Mouse (Mus musculus) layer of hippocampus, postnatal 36 days (tissue): ENCODE data around the gene 2310061N02Rik. TPM values are rescaled to one million over a fixed set of nuclear protein-coding genes. Genes with fewer than 3 reads are reported as not detected.
"Not testable (repeated sequence)": the region's sequence is repeated elsewhere in the genome, so short reads cannot be mapped to it uniquely, and the experiment has no call there.

Experiments
- DNase-seq, 2 experiments: peaks; one replicate each; pipeline ENCODE4 v3.0.0; 2022
- total RNA-seq, 2 experiments: library from RNA; stranded (reverse); gene quantifications; 2 replicates each; pipeline ENCODE4 v1.2.3; 2021

Gene 2310061N02Rik
- not detected for total RNA-seq

GRCm38 (mm10) chr16:88707496-88708012, at the start of gene 2310061N02Rik:
2310061N02Rik (minus strand) TSS chr16:88707962.
- DNase-seq: no peak

GRCm38 (mm10) chr16:88751535-88751934, 43.8 kb upstream of the 2310061N02Rik start, which contains the start of gene Krtap13:
Krtap13 (minus strand) TSS chr16:88751635.
- not testable (repeated sequence) for DNase-seq

- DNase-seq: peak; percentile 5 to 7
Measured at GRCm38 (mm10) chr16:88747943-88748342, 40.2 kb upstream of the 2310061N02Rik start.

- no peak for DNase-seq
Measured at GRCm38 (mm10) chr16:88744750-88745340, 37.1 kb upstream of the 2310061N02Rik start.

DNA sequence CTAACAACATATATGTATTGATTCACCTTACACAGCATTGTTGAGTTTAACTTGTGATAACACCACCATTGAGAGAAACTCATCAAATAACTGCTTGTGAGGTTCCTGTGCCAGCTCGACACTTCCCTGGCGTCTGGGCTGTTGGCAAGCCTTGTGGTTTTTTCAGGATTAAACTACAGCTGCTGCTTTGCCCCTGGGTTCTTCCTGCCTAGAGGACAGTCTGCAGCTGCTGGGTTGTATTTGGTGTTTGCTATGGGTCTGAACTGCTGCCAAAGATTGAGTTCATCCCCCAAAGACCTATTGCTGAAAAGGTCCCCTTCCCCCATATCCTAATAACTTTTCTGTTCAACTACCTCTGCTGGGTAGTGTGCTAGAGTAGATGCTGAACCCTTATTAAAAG, 27.6 kb upstream of the 2310061N02Rik start:
- DNase-seq: no peak

DNA sequence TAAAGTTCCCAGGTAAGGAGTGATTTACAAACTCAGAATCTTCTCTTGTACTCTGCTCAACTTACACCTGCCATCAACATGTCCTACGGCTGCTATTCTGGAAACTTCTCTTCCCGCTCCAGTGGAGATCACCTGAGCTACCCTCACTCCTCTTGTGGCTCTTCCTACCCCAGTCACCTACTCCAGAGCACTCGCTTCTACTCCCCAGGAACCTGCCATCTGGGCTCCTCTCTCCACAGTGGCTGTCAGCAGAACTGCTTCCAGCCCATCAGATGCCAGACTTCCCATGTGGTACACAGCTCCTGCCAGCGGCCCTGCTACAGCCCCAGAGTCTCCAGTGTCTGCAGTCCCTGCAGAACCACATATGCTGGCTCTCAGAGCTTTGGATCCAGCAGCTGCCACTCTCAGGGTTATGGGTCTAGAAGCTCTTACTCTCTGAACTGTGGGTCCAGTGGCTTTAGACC, 21.1 kb upstream of the 2310061N02Rik start, which contains the start of gene Krtap13-1:
Krtap13-1 (plus strand) TSS at position 51 of the 464 bp plus-strand sequence.
- DNase-seq: peak; percentile 8 to 37

DNA sequence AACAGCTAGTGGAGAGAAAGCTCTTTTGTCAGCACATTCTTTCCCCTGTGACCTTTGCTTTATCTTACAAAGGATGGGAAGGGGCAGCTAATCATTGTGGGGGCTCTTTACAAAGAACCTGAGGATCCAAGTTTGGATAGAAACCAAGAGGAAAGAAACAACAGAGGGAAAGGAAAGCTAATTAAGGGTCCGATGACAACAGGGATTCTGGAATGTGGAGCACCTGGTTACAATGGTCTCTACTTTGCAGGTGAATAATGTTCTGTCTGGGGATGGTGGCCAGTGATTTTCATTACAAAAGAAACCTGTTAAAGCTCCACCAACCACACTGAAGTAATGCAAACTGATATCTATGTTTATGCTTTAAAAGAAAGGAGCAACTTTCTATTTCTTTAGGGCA, 12.3 kb upstream of the 2310061N02Rik start:
- DNase-seq: no peak

- DNase-seq: no peak
Measured at GRCm38 (mm10) chr16:88716549-88716948, 8.8 kb upstream of the 2310061N02Rik start.

- no peak for DNase-seq
Measured at GRCm38 (mm10) chr16:88711245-88711644, 3.5 kb upstream of the 2310061N02Rik start.

GRCm38 (mm10) chr16:88710757-88711156, 3.0 kb upstream of the 2310061N02Rik start:
- DNase-seq: no peak

DNA sequence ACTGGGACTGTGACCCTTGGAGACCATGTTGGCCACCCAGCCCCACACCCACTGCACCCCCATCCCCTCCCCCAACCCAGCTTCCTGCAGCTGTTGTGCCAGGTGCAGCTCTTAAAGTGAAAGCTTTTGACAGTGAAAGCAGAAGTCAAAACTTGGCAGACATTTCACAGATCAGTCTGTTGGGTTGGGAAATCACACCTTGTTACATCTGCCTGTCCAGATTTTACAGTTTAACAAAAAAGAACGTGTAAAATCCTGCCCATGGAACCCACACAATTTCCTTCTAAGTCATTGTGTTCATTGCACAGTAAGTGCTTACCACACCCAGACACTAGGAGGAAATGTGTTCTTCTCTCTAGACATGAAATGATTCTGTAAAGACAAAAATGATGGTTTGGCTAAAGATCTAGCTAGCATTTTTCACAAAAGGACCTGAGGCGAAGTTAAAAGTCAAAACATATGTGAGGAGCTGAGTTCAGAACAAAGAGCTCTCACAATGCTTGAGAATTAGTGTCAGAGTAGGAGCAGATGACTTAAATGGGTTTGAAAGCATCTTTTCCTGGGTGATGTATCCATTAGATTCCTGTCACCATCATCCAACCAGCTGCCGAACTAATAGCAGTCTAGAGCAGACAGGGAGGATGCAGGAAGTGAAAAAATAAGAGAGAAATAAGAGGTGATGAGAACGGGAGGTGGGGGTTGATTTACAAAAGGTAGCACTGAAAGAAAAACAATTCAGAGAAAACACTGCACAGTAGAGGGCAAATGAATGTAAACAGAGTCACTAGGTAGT, 6.5 kb downstream of the 2310061N02Rik start:
- no peak for DNase-seq

GRCm38 (mm10) chr16:88696256-88696655, 11.5 kb downstream of the 2310061N02Rik start:
- no peak for DNase-seq

DNA sequence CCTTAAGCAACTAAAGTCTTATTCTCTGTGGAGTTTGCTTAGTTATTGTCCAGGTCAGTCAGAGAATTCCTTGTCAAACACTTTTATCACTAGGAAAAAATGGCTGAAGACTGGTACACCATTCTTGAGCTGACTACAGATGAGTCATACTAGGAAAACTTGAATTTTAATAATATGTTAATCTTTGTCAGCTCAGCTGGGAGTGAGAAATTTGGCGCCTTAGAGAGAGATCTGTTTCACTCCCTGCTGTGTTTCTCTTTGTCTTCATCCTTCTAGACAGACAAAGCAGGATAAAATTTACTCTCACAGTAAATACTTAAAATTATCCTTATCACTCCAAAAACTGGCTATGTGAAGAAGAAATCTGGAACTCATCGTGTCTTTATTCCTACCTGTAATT, 26.5 kb downstream of the 2310061N02Rik start:
- DNase-seq: no peak

DNA sequence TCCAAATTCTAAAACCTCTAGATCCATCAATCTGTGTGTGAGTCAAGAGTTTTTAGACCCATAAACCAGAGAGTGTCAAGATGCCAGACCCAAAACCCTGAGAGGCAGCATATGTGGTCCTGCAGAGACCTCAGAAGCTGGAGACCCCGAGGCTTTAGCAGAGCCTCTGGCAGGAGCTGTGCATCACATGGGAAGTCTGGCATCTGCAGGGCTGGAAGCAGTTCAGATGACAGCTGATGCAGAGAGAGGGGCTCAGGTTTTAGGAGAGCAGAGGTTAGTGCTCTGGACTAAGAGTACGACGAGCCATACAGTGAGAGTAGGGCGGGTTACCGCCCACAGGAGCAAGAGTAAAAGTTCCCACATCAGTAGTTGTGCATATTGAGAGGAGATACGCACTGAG, 28.7 kb downstream of the 2310061N02Rik start:
- DNase-seq: no peak

DNA sequence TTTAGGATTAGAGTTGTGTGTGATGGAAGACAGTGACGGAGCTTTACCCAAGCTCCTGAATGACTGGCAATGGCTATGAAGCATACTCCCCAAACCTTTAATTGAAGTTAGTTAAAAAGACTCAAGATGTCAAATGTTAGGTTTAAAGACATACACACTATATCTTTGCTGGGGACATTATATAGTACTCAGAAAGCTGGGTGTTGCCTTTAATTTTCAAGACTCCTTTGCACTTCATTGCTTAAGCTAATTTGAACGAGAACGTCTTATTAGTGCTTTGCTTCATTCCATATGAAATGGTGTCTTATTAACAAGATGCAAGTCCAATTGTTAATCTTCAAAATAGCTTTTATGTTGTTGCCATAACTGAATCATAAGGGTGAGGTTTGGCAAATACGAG, 36.2 kb downstream of the 2310061N02Rik start, which contains the start of gene Krtap27-1:
Krtap27-1 (minus strand) TSS at position 101 of the 400 bp plus-strand sequence.
- DNase-seq: no peak

- DNase-seq: no peak
Measured at GRCm38 (mm10) chr16:88657426-88657825, 50.3 kb downstream of the 2310061N02Rik start.

Other genes starting within 250 kb of the 2310061N02Rik start
- not detected for gene Cldn17, start 201.0 kb downstream of the 2310061N02Rik start, total RNA-seq
- gene Cldn8, start 144.8 kb downstream of the 2310061N02Rik start, total RNA-seq: not detected
- gene Krtap24-1, start 95.7 kb downstream of the 2310061N02Rik start, total RNA-seq: not detected
- gene 2310079G19Rik, start 80.3 kb downstream of the 2310061N02Rik start, total RNA-seq: not detected
- not detected for gene Krtap26-1, start 60.2 kb downstream of the 2310061N02Rik start, total RNA-seq
- not detected for gene Krtap27-1, start 36.3 kb downstream of the 2310061N02Rik start, total RNA-seq
- not detected for gene Krtap13-1, start 20.9 kb upstream of the 2310061N02Rik start, total RNA-seq
- gene Krtap13, start 43.7 kb upstream of the 2310061N02Rik start, total RNA-seq: not detected
- not detected for gene 2310034C09Rik, start 50.9 kb upstream of the 2310061N02Rik start, total RNA-seq
- not detected for gene 2310057N15Rik, start 66.2 kb upstream of the 2310061N02Rik start, total RNA-seq
- not detected for gene Gm5965, start 69.9 kb upstream of the 2310061N02Rik start, total RNA-seq
- gene Gm20741, start 104.3 kb upstream of the 2310061N02Rik start, total RNA-seq: not detected
- gene Krtap15, start 112.3 kb upstream of the 2310061N02Rik start, total RNA-seq: not detected
- not detected for gene Krtap14, start 118.2 kb upstream of the 2310061N02Rik start, total RNA-seq
- gene Krtap19-1, start 161.4 kb upstream of the 2310061N02Rik start, total RNA-seq: not detected
- gene Krtap19-2, start 166.3 kb upstream of the 2310061N02Rik start, total RNA-seq: not detected
- gene Krtap19-3, start 170.1 kb upstream of the 2310061N02Rik start, total RNA-seq: not detected
- gene Krtap19-4, start 177.1 kb upstream of the 2310061N02Rik start, total RNA-seq: not detected
- not detected for gene Krtap19-5, start 188.5 kb upstream of the 2310061N02Rik start, total RNA-seq
- not detected for gene Krtap19-9b, start 224.3 kb upstream of the 2310061N02Rik start, total RNA-seq